Mouse (Mus musculus) C2C12 (cell line): ENCODE measurements around the gene Gpx5. TPM values are rescaled to one million over a fixed set of nuclear protein-coding genes. Genes with fewer than 3 reads are reported as not detected.

Experiments used
- H3K27me3 ChIP-seq: one replicate; pipeline ENCODE4 v1.6.1; 2011; ENCODE audit not compliant: control insufficient read depth, insufficient read depth, insufficient read length
- H3K36me3 ChIP-seq: one replicate; pipeline ENCODE4 v1.6.1; 2011; ENCODE audit not compliant: control insufficient read depth, insufficient read depth
- H3K4me3 ChIP-seq: one replicate; pipeline ENCODE4 v1.5.1; 2011; ENCODE audit warnings: mild to moderate bottlenecking, control low read depth; ENCODE audit not compliant: poor library complexity, insufficient read depth, severe bottlenecking
- H3K79me2 ChIP-seq: one replicate; pipeline ENCODE4 v1.6.1; 2011; ENCODE audit not compliant: control insufficient read depth, insufficient read depth
- H3K79me3 ChIP-seq: one replicate; pipeline ENCODE4 v1.6.1; 2011; ENCODE audit warnings: low read depth, control low read depth
- H3ac ChIP-seq: one replicate; pipeline ENCODE3; 2011; ENCODE audit warnings: low read depth; ENCODE audit not compliant: control insufficient read depth, insufficient read length
- CEBPB ChIP-seq: IDR thresholded peaks from one replicate; pipeline ENCODE4 v1.6.1; 2011; ENCODE audit warnings: low read depth, mild to moderate bottlenecking, control low read depth, moderate library complexity
- CTCF ChIP-seq: IDR thresholded peaks from one replicate; pipeline ENCODE4 v1.5.1; 2011; ENCODE audit not compliant: control insufficient read depth, insufficient read depth, insufficient read length
- FOSL1 ChIP-seq: IDR thresholded peaks from one replicate; pipeline ENCODE4 v1.8.0; 2011; ENCODE audit warnings: mild to moderate bottlenecking, low read length; ENCODE audit not compliant: poor library complexity, insufficient read depth, severe bottlenecking
- MAX ChIP-seq: IDR thresholded peaks from one replicate; pipeline ENCODE4 v1.6.1; 2011; ENCODE audit warnings: mild to moderate bottlenecking, control low read depth
- MYOD1 ChIP-seq: IDR thresholded peaks from one replicate; pipeline ENCODE4 v1.6.1; 2011; ENCODE audit warnings: low read depth; ENCODE audit not compliant: control insufficient read depth, insufficient read length
- MYOG ChIP-seq: IDR thresholded peaks from one replicate; pipeline ENCODE4 v1.6.1; 2011; ENCODE audit not compliant: control insufficient read depth, insufficient read length; ENCODE audit errors: extremely low read depth
- USF1 ChIP-seq: IDR thresholded peaks from one replicate; pipeline ENCODE4 v1.6.1; 2011; ENCODE audit warnings: low read depth, mild to moderate bottlenecking, control low read depth, moderate library complexity
- long read RNA-seq, 2 experiments: library from polyadenylated mRNA; unstranded; transcript quantifications; one replicate each; pipeline ENCODE4 v2.0.0; 2019 to 2020
- polyA plus RNA-seq: library from polyadenylated mRNA; unstranded; fragments of >200 nt; fragmentation: generic; extraction: Trizol; gene quantifications from one replicate; pipeline ENCODE4 v1.2.1, GENCODE M21; 2012; ENCODE audit warnings: missing spikeins

The Gpx5 gene
- polyA plus RNA-seq, result not detected
- long read RNA-seq, experiment 1, result 0 reads
- long read RNA-seq, experiment 2, result 0 reads

DNA sequence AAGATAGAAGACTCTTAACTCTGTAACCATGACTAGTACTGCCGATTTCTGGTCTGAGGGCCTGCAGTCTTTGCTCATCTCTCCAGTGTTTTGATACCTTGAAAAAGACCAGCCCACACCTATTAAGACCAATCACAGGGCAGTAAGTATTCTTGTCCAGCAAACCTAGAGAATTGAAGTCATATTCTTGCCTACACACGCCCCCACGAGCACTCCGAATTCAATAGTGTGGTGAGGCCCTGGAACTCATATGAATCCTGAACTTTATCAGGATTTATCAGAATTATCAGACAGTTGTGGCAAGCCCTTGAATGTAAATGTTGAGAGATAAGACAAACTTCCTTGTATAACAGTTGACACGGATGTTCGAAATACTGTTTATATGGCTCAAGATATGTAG is at the start of gene Gpx5:
TSS of gene Gpx5 (minus strand) at position 101 of the 400 bp plus-strand sequence.
- Histone ChIP-seq H3K79me2 (no peaks in the 10 kb centered on the region), H3K4me3 (no peak within 1 kb of the TSS), H3K27me3 (no peaks in the 10 kb centered on the region), H3K36me3 (no peaks in the 10 kb centered on the region), H3K79me3 (no peaks in the 10 kb centered on the region), H3ac (no peak within 1 kb of the TSS)
- no peak for TF ChIP-seq CEBPB

GRCm38 (mm10) chr13:21327424-21327823 is 34.9 kb upstream of the Gpx5 start:
- Histone ChIP-seq H3K4me3 (peak overlapping the region; percentile 23), H3ac (no peak overlapping the region), H3K79me2 (no peaks in the 10 kb centered on the region), H3K27me3 (no peaks in the 10 kb centered on the region), H3K79me3 (no peaks in the 10 kb centered on the region), H3K36me3 (no peaks in the 10 kb centered on the region)
- TF ChIP-seq MAX (no peak), MYOD1 (no peak), USF1 (no peak), CTCF (no peak), CEBPB (no peak), MYOG (no peak), FOSL1 (no peak)

- no peak overlapping the region for H3ac ChIP-seq
Measured at GRCm38 (mm10) chr13:21326657-21327211, 34.2 kb upstream of the Gpx5 start.

DNA sequence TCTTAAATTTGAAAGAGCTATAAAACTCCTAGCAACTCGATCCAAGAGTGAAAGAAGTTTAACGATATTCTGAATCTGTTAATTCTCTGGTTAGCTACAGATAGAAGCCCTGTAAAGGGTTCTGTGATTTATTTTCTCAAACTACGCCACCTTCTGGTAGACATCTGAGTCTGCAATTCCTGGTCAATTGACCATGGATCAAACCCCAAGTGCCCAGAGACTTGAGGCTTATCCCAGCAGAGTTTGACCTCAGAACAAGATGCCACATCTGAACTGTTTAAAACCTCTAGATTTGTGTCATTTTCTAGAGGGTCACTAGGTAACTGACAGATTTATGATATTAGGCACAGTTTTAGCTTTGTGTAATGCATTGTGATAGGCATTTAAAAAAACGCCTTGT is 33.7 kb upstream of the Gpx5 start:
- no peak overlapping the region for H3ac ChIP-seq
- TF ChIP-seq USF1 (no peak), MYOD1 (no peak), MAX (no peak), MYOG (no peak), CTCF (no peak), FOSL1 (no peak), CEBPB (no peak)
- H3K27me3 ChIP-seq, result no peaks in the 10 kb centered on the region
- no peaks in the 10 kb centered on the region for H3K36me3 ChIP-seq
- H3K79me3 ChIP-seq, result no peaks in the 10 kb centered on the region
- H3K79me2 ChIP-seq, result no peaks in the 10 kb centered on the region
- no peak overlapping the region for H3K4me3 ChIP-seq

More at GRCm38 (mm10) chr13:21326657-21327211, 34.2 kb upstream of the Gpx5 start:
- TF ChIP-seq CTCF (peak; percentile 41), MYOG (no peak), MYOD1 (no peak), FOSL1 (no peak), MAX (peak; percentile 43)
- no peaks in the 10 kb centered on the region for H3K27me3 ChIP-seq
- H3K36me3 ChIP-seq, result no peaks in the 10 kb centered on the region
- peak overlapping the region; percentile 23 for H3K4me3 ChIP-seq
- no peaks in the 10 kb centered on the region for H3K79me2 ChIP-seq
- H3K79me3 ChIP-seq, result no peaks in the 10 kb centered on the region

DNA sequence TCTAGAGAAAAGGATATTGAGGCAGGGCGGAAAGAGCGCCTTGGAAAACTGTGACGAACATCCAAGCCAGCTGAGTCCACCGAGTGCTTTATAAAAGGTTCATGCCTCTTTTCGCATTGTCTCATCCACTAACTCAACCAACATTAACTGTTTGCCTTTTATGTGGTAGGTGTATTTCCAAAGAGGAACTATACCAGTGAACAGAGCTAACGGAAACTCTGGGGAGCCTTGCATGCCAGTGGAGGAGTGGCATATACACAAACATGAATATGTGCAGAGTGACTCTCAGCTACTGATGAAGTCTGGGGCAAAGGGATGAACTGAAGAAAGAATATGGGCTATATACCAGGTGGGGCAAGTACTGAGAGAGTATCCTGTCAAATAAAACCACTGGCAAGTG is 30.9 kb upstream of the Gpx5 start:
- Histone ChIP-seq H3K36me3 (no peaks in the 10 kb centered on the region), H3K79me3 (no peaks in the 10 kb centered on the region), H3K27me3 (no peaks in the 10 kb centered on the region), H3ac (no peak overlapping the region), H3K79me2 (no peaks in the 10 kb centered on the region), H3K4me3 (no peak overlapping the region)
- TF ChIP-seq USF1, result no peak

GRCm38 (mm10) chr13:21322509-21323375 is 30.2 kb upstream of the Gpx5 start:
- Histone ChIP-seq H3K36me3 (no peaks in the 10 kb centered on the region), H3K4me3 (no peak overlapping the region), H3K27me3 (no peaks in the 10 kb centered on the region), H3K79me2 (no peaks in the 10 kb centered on the region), H3ac (no peak overlapping the region), H3K79me3 (no peaks in the 10 kb centered on the region)
- TF ChIP-seq CEBPB (no peak), CTCF (no peak), MYOD1 (no peak), USF1 (no peak), MYOG (no peak), FOSL1 (no peak)
